Mouse (Mus musculus) liver, adult (tissue): Measurements from ENCODE around the gene Nup54.

Source experiments
- GATA4 ChIP-seq: IDR thresholded peaks from 2 replicates; pipeline ENCODE4 v1.6.1; 2014; ENCODE audit warnings: mild to moderate bottlenecking, low read length; ENCODE audit not compliant: insufficient replicate concordance

Nup54 gene

DNA sequence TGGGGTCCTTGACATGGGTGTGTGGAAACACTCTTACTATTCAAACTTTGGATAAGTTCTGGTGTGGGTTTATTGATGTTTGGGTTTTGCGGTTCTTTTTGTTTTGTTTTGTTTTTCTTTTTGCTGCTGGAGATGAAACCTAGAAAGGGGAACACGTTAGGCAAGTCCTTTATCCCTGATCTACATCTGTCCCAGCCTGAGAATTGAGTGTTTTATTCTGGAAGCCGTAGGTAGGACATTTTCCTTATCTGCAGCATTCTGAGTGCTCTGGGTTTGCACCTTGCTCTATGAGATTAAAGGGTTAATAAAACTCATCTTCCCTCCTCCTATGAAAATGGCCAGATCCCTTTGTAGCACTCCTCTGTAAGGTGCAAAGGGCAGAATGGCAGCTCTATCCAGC is 39.3 kb downstream of the Nup54 start:
- no peak for TF ChIP-seq GATA4

DNA sequence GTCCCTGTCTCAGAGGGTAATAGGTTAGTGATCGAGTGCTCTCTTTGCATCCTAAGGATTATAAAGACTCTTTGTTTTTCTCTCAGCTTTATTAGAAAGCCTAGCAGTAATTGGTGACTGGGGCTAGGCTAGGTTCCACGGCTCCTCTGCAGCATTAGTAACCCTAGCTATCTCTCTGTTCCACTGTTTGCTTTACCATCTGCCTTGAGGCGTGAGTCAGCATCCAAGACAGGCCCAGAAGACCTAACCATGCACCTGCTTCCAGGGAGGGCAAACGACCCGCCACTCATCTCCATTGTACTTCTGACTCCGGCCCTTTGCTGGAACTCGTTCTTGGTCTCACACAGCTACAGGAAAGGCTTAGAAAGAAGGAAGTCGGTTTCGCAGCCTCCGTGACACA is 41.2 kb downstream of the Nup54 start:
- no peak for TF ChIP-seq GATA4

DNA sequence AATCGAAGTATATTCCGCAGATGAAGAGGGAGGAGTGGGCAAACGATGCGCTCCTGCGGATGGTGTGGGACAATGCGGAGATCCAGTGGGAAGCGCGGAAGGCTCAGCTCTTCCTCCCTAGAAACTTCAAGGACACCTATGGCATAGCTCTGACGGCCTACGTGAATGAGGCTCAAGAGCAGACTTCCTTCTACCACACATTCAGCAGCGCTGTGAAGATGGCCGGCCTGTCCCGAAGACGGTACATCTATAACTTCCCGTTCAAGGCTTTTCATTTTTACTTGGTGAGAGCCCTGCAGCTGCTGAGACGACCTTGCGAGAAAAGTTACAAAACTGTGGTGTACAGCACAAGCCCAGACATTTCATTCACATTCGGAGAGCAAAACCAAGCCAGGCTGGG is 42.5 kb downstream of the Nup54 start:
- no peak for TF ChIP-seq GATA4

DNA sequence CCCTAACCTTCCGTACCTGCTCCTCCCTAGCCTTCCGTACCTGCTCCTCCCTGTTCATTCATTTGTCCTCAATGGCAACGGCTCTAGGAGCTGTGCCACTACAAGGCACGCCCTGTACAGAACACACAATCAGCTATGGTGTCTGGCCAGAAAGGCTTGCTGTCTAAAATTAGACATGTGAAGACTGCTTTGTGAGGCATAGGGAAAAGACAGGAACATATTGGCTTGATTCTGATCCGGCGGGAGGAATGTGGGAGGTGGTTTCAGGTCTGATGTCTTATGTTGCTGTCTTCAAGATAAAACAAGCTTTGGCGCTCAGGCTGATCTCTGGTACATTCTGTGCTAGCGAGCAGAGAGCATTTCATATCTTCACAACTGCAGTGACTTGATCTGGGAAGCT is 44.4 kb downstream of the Nup54 start:
- TF ChIP-seq GATA4, result no peak

DNA sequence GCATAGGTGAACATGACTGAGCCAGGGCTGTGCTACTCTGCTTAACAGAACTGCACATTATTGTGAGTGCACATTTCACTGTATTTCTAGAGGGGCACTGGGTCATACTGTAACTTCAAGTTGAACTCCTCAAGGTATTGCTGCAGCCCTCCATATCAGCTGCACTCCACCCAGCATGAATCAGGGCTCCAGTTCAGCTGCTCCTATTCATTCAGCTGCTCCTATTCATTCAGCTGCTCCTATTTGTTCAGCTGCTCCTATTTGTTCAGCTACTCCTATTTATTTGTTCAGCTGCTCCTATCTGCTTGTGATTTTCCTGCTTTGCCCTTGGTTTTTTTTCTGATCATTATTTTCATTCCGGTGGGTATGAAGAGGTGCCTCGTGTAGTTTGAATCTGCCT is 45.0 kb downstream of the Nup54 start:
- TF ChIP-seq GATA4, result no peak

DNA sequence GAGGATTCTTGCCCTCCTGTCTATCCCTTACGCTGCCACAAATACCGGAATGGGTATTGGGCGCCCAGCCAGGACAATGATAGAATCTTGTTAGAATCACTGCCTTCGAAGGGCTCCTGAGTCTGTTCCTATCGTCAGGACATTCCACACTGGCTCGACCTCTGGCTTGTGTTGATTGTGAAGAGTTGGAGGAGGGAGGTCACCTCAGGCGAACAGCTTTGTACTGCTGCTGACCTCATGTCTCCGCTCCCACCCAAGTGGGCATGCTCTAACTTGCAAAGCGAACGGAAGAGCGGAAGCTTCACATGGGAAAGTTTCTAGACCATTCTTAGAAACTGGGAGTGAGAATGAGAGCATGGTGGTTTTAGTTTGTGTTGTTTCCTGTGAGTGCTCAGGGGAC is 47.6 kb downstream of the Nup54 start:
- 0 out of 2 replicates have a peak, but pooled peaks have one; percentile 62 for TF ChIP-seq GATA4

DNA sequence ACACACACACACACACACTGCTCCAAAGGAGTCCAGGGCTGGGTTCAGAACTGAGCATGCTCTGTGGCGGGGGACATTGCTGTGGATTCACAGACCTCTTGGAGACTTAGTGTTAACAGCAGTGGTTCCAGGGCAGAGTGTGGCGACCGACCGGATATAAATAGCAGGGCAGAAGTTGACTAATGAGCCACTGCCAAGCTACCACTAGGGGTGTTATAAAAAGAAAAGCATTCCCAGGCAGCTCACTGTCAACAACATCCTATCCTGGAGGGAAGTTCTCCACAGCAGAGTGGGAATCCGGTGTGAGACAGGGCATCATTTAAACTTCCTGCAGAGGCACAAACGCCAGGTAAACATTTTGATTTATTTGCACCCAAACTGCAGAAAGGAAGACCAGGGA is 48.4 kb downstream of the Nup54 start:
- TF ChIP-seq GATA4, result no peak

DNA sequence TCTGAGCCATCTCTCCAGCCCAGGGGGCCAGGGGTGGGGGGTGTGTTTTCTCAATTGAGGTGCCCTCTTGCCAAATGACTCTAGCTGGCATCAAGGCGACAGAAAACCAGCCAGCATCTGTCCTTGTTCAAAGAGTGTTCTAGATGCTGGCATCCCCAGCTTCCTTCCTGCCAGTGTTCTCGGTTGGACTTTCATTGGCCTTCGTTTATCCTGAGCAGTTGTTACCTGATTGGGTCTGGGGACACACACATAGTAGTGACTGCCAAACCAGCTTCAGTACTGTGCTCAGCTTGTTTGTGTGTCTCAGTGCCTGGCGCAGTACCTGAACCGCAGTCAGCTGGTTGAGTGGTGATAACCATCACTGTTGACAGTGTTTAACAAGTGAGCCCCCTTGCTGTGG is 48.9 kb downstream of the Nup54 start:
- no peak for TF ChIP-seq GATA4

DNA sequence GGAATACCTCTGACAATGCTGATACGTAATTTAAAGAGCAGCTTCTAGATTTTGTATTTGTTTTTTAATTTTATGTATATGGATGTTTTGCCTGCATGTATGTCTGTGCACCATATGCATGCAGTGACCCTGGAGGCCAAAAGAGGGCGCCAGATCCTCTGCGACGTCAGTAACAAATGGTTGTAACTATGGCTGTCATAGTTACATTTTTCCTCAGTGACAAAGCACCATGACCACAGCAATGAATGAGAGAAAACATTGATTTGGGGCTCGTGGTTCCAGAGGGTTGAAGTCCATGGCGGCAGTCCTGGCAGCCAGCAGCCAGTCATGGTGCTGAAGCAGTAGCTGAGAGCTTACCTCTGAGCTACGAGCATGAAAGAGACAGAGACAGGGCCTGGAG is 50.2 kb downstream of the Nup54 start:
- no peak for TF ChIP-seq GATA4

DNA sequence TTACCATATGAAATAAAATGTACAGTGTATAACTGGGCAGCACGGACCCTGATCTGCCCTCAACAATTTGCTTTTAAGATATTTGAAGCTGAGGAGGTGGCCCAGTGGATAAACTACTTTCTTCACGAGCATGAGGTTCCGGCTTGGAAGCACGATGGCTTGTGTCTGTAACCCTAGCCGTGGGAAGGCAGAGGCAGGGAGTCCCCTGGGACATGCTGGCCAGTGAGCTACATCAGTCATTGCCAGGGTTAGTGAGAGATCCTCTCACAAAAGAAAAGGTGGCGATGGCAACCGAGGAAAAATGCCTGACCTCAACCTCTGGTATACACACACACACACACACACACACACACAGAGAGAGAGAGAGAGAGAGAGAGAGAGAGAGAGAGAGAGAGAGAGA is 51.3 kb downstream of the Nup54 start:
- no peak for TF ChIP-seq GATA4

DNA sequence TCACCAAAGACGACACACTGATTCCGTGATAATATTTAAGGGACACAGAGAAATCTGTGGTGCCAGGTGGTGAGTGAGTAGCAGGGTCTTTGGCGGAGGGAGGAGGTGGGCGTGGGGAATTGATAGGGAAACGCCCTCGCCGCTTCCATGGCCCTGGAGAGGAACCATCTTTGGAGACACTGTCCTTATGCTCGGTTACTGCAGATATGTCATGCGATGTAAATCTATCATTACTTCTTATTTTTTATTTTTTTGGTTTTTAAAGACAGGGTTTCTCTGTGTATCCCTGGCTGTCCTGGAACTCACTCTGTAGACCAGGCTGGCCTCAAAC is 52.7 kb downstream of the Nup54 start:
- no peak for TF ChIP-seq GATA4

DNA sequence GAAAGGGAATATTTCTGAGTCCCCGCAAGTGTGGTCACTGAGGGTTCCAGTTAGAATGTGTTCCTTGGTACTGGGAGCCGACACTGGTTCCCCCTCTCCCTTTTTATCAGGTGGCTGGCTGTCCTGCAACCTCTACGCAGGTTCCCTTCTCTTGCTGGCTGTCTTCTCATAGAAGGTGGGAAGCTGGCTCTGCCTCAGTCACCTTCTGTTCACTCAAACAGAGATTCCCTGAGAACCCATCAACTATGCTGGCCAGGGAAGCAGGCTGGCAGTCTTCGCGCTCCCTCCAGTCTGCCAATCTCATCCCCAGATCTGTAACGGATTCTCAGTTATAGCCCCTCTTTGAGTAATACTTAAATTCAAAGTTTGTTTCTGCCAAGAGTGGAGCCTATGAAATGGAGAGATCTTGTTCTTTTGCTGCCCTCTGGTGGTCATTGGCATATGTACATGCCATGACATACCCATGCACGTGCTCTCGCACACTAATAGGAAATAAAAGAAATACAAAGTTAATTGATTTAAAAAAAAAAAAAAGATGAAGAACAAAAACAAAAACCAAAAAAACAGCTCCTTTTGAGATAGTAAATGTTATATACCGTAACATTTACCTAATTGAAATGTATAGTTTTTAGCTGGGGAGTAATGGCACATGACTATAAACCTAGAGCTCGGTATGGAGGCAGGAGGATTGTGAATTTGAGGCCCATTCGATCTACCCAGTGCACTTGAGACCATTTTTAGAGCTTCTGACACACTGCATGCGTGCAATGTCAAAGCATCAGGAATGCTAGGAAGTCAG is 53.3 kb downstream of the Nup54 start:
- TF ChIP-seq GATA4, result no peak

DNA sequence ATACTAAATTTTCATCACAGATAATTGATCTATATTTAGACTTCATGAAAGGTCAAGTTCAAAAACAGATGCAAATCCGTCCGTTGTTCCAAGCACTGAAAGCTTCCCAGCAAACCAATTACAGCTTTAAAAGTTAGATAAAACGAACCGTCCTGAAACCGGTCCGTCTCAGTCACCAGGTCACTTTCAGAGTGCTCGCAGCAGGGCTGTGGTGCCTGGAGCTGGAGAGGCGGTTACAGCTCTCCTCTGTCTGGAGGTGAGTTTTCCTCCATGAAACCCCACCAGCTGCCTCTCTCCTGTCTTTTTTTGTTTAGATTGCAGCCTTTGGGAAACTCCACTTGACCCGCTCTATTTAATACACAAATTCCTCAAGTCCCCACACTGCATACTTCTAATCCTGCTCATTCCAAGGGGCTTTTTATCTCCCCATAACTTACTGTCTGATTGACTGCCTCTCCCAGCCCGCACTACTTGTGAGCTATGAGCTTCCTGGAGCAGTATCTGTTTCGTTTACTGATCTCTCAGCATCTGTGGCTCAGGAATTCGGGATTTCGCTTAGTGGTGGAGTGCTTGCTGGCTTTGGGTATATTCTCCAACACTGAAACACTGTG is 58.1 kb downstream of the Nup54 start:
- TF ChIP-seq GATA4, result no peak

DNA sequence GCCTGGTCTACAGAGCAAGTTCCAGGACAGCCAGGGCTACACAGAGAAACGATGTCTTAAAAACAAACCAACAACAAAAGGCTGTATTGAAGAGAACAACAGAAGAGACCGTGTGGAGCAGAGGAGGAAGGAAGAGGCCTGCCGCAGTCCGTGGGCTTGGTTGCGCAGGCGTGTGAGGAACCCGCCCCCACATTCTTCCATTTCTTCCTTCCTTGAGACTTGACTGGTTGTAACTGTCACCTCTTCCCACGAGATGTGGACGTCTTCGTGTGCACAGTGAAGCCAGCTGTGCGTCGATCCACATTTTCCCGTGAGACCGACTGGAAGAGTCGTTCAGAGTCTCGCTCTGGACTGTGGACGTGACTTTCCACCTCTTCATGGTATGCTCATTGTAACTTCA is 59.7 kb downstream of the Nup54 start:
- no peak for TF ChIP-seq GATA4

DNA sequence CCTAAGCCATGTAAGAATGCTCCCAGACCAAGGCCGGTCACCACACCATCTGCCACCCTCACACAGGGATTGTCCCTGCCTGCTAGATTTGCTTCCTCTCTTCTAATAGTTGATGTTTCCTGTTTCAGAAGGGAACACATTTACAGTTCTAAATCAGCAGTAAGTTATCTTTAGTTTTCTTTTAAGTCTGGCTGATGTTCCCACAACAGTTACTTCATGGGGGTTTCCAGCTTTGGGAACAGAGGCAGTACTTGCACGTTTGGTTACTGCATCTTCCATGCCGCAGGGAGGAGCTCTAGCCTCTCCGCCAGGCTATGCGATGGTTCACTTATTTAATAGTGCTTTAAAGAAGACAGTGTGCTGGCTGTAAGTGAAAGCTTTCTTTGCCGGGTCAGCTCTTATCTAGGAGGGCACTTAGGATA is 60.3 kb downstream of the Nup54 start:
- peak; percentile 77 for TF ChIP-seq GATA4

DNA sequence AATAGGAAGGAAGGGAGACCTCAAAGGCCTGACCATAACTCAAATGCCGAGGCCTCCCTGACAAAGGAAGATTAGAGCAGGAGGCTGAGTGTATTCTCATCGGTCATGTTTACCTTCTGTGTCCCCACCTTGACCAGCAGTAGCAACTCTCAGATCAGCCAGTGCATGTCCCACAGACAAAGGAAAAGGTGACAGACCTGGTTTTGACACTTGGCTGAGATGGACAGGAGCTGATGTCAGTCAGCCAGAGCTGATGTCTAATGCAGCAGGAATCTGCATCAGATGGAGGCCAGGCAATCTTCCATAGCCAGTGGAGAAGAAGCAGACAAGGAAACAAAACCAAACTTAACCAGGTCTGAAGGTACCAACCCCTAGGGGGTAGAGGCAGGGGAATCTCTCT is 62.4 kb downstream of the Nup54 start:
- TF ChIP-seq GATA4, result no peak
